Mouse (Mus musculus) cerebellum, postnatal 36 days (tissue): ENCODE data around the gene Olfr1024.

Source experiments
- DNase-seq, 2 experiments: peaks; one replicate each; pipeline ENCODE4 v3.0.0; 2021 to 2022; ENCODE audit warnings: mixed read lengths in 2 of 2

Gene Olfr1024

GRCm38 (mm10) chr2:85904952-85905351 is at the start of gene Olfr1024:
Gene Olfr1024 (minus strand): TSS chr2:85905052.
- DNase-seq, result no peak

GRCm38 (mm10) chr2:85950137-85950536 is 45.3 kb upstream of the Olfr1024 start, which contains the start of gene Olfr1028:
Gene Olfr1028 (plus strand): TSS chr2:85950437.
- DNase-seq, result no peak

GRCm38 (mm10) chr2:85921258-85921657 is 16.4 kb upstream of the Olfr1024 start, which contains the start of gene Olfr1026:
Gene Olfr1026 (plus strand): TSS chr2:85921558.
- DNase-seq, result no peak

DNA sequence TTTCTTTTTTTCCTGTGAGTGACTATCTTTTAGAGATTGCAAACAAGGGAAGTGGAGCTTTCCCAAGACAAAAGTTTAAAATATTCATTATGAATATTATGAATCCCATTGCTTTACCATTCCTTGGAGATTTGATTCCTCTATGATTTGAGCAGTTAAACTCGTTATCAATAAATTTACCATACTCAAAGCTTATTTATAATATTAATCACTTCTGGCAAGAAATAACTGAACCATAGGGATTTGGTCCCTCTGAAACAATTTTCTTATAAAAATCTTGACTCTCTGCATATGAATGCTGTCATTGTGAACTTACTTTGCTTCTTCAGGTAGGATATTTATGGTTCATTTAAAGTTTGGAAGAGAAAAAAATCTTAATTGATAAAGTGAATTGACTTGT is 10.0 kb upstream of the Olfr1024 start, which contains the start of gene Olfr1025-ps1:
Olfr1025-ps1 (plus strand) TSS at position 301 of the 400 bp plus-strand sequence.
- no peak for DNase-seq

DNA sequence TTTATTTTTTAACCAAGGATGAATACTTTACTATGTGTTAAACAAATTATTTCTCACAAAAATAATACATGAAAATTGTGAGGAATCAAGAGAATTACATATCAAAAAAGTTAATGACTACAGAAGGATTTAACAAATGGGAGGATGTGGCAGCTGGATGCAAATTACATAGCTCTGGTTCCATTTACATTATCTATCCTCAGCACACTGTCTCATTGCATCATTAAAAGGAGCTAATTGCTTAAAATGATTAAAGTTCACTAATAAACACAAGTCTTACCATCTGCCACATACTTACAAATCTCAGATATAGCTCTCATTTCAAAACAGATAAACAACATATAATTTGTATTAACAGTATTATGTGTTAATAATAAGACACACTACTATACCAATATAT is 8.3 kb upstream of the Olfr1024 start:
- DNase-seq, result no peak

- DNase-seq, result no peak
These were observed 19.5 kb downstream of the Olfr1024 start, which contains the start of gene Olfr1023 for GRCm38 (mm10) chr2:85885340-85885739. Gene Olfr1023 (plus strand): TSS chr2:85885640.

DNA sequence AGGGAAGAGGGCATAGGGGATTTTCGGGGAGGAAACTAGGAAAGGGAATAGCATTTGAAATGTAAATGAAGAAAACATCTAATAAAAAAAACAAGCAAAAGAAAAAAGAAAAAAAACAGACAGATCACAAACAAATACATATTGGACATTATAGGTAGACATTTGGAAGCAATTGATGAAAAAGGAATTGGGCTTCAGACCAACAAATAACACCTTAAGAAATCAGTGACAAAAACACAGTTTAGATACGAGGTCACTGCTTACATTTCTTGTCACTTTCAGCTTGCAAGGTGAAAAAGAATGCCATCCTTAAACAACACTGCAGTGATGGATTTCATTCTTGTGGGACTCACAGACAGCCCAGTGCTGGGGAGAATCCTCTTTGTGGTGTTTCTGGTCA is 36.6 kb downstream of the Olfr1024 start, which contains the start of gene Olfr1022:
Olfr1022 (plus strand) TSS at position 301 of the 400 bp plus-strand sequence.
- no peak for DNase-seq
